Mouse (Mus musculus): ENCODE data around the gene Tacr1. TPM values are rescaled to one million over a fixed set of nuclear protein-coding genes. Genes with fewer than 3 reads are reported as not detected.

Gene Tacr1
- polyA plus RNA-seq, 1 experiment from 2014 or later = 0.72 TPM

- no peak overlapping the region for H3K27ac ChIP-seq
- no peak for ATAC-seq
- H3K27me3 ChIP-seq = no peaks in the 10 kb centered on the region
- no peak overlapping the region for H3K4me3 ChIP-seq
- H3K9ac ChIP-seq = no peak overlapping the region
- H3K9me3 ChIP-seq (replicated peaks) = no peaks in the 10 kb centered on the region
- H3K36me3 ChIP-seq (ENCODE audit: poor library complexity, severe bottlenecking) = no peaks in the 10 kb centered on the region
- WGBS = 79% methylated on average over 7 of the region's 7 CpGs
- H3K4me1 ChIP-seq = peaks cover 15% of the 10 kb centered on the region
- no peak overlapping the region for H3K4me2 ChIP-seq
Observed at GRCm38 (mm10) chr6:82457163-82457763, 55.1 kb downstream of the Tacr1 start.

GRCm38 (mm10) chr6:82458762-82459389 lies 56.7 kb downstream of the Tacr1 start:
- no peaks in the 10 kb centered on the region for H3K36me3 ChIP-seq (ENCODE audit: poor library complexity, severe bottlenecking)
- H3K4me2 ChIP-seq = peak overlapping the region; percentile 10; the same call in 1 of the 2 replicates
- 0 out of 2 replicates have a peak overlapping the region, but pooled peaks have one; percentile 20 for H3K27ac ChIP-seq
- H3K4me1 ChIP-seq = peaks cover 15% of the 10 kb centered on the region
- ATAC-seq = peak; percentile 88
- H3K4me3 ChIP-seq = no peak overlapping the region
- H3K9me3 ChIP-seq (replicated peaks) = no peaks in the 10 kb centered on the region
- 42% methylated on average over 15 of the region's 15 CpGs for WGBS
- H3K27me3 ChIP-seq = no peaks in the 10 kb centered on the region
- H3K9ac ChIP-seq = no peak overlapping the region

GRCm38 (mm10) chr6:82463171-82463570 lies 61.0 kb downstream of the Tacr1 start:
- Histone ChIP-seq H3K9me3 (replicated peaks) (no peaks in the 10 kb centered on the region), H3K36me3 (ENCODE audit: poor library complexity, severe bottlenecking) (no peaks in the 10 kb centered on the region), H3K27ac (no peak overlapping the region), H3K9ac (no peak overlapping the region), H3K27me3 (no peaks in the 10 kb centered on the region), H3K4me2 (no peak overlapping the region), H3K4me3 (no peak overlapping the region), H3K4me1 (peaks cover 15% of the 10 kb centered on the region)
- WGBS = 88% methylated on average over 4 of the region's 4 CpGs
- ATAC-seq = no peak

GRCm38 (mm10) chr6:82474477-82474876 lies 72.3 kb downstream of the Tacr1 start:
- Histone ChIP-seq H3K36me3 (ENCODE audit: poor library complexity, severe bottlenecking) (no peaks in the 10 kb centered on the region), H3K4me2 (no peak overlapping the region), H3K9me3 (replicated peaks) (no peaks in the 10 kb centered on the region), H3K4me3 (no peak overlapping the region), H3K27me3 (no peaks in the 10 kb centered on the region), H3K4me1 (no peaks in the 10 kb centered on the region), H3K9ac (no peak overlapping the region), H3K27ac (no peak overlapping the region)
- WGBS = 75% methylated on average over 6 of the region's 6 CpGs
- ATAC-seq = no peak

- no peak overlapping the region for H3K27ac ChIP-seq
- WGBS = 86% methylated on average over 1 of the region's 1 CpGs
- no peaks in the 10 kb centered on the region for H3K27me3 ChIP-seq
- H3K4me2 ChIP-seq = no peak overlapping the region
- ATAC-seq = no peak
- no peaks in the 10 kb centered on the region for H3K4me1 ChIP-seq
- H3K4me3 ChIP-seq = no peak overlapping the region
- no peak overlapping the region for H3K9ac ChIP-seq
- no peaks in the 10 kb centered on the region for H3K36me3 ChIP-seq (ENCODE audit: poor library complexity, severe bottlenecking)
- no peaks in the 10 kb centered on the region for H3K9me3 ChIP-seq (replicated peaks)
Observed at GRCm38 (mm10) chr6:82483842-82484241, 81.7 kb downstream of the Tacr1 start.

GRCm38 (mm10) chr6:82494481-82494880 lies 92.3 kb downstream of the Tacr1 start:
- H3K9me3 ChIP-seq (replicated peaks) = no peaks in the 10 kb centered on the region
- H3K4me3 ChIP-seq = no peak overlapping the region
- H3K9ac ChIP-seq = no peak overlapping the region
- H3K36me3 ChIP-seq (ENCODE audit: poor library complexity, severe bottlenecking) = no peaks in the 10 kb centered on the region
- no peaks in the 10 kb centered on the region for H3K4me1 ChIP-seq
- no peaks in the 10 kb centered on the region for H3K27me3 ChIP-seq
- ATAC-seq = no peak
- 84% methylated on average over 6 of the region's 6 CpGs for WGBS
- no peak overlapping the region for H3K4me2 ChIP-seq
- H3K27ac ChIP-seq = no peak overlapping the region

- Histone ChIP-seq H3K4me2 (no peak overlapping the region), H3K27me3 (no peaks in the 10 kb centered on the region), H3K9ac (no peak overlapping the region), H3K27ac (no peak overlapping the region), H3K9me3 (replicated peaks) (no peaks in the 10 kb centered on the region), H3K4me1 (no peaks in the 10 kb centered on the region), H3K36me3 (ENCODE audit: poor library complexity, severe bottlenecking) (no peaks in the 10 kb centered on the region), H3K4me3 (no peak overlapping the region)
- WGBS = 83% methylated on average over 7 of the region's 7 CpGs
- no peak for ATAC-seq
Observed at GRCm38 (mm10) chr6:82510843-82511416, 108.8 kb downstream of the Tacr1 start.

GRCm38 (mm10) chr6:82519626-82520025 lies 117.5 kb downstream of the Tacr1 start:
- no peaks in the 10 kb centered on the region for H3K27me3 ChIP-seq
- H3K27ac ChIP-seq = no peak overlapping the region
- H3K9me3 ChIP-seq (replicated peaks) = no peaks in the 10 kb centered on the region
- H3K4me2 ChIP-seq = no peak overlapping the region
- 75% methylated on average over 3 of the region's 3 CpGs for WGBS
- H3K9ac ChIP-seq = no peak overlapping the region
- no peaks in the 10 kb centered on the region for H3K36me3 ChIP-seq (ENCODE audit: poor library complexity, severe bottlenecking)
- no peak for ATAC-seq
- H3K4me1 ChIP-seq = no peaks in the 10 kb centered on the region
- no peak overlapping the region for H3K4me3 ChIP-seq

GRCm38 (mm10) chr6:82522567-82522966 lies 120.4 kb downstream of the Tacr1 start:
- no peak overlapping the region for H3K4me3 ChIP-seq
- H3K4me1 ChIP-seq = peaks cover 7% of the 10 kb centered on the region
- no peak overlapping the region for H3K9ac ChIP-seq
- no peak overlapping the region for H3K4me2 ChIP-seq
- no peaks in the 10 kb centered on the region for H3K9me3 ChIP-seq (replicated peaks)
- ATAC-seq = no peak
- 84% methylated on average over 5 of the region's 5 CpGs for WGBS
- H3K27me3 ChIP-seq = no peaks in the 10 kb centered on the region
- H3K36me3 ChIP-seq (ENCODE audit: poor library complexity, severe bottlenecking) = no peaks in the 10 kb centered on the region
- no peak overlapping the region for H3K27ac ChIP-seq

GRCm38 (mm10) chr6:82525107-82525867 lies 123.2 kb downstream of the Tacr1 start:
- ATAC-seq = no peak

GRCm38 (mm10) chr6:82528631-82529030 lies 126.5 kb downstream of the Tacr1 start:
- H3K27me3 ChIP-seq = no peaks in the 10 kb centered on the region
- H3K9me3 ChIP-seq (replicated peaks) = no peaks in the 10 kb centered on the region
- no peak for ATAC-seq
- H3K36me3 ChIP-seq (ENCODE audit: poor library complexity, severe bottlenecking) = no peaks in the 10 kb centered on the region
- H3K4me2 ChIP-seq = no peak overlapping the region
- no peak overlapping the region for H3K27ac ChIP-seq
- peaks cover 7% of the 10 kb centered on the region for H3K4me1 ChIP-seq
- WGBS = 74% methylated on average over 2 of the region's 2 CpGs
- no peak overlapping the region for H3K4me3 ChIP-seq
- H3K9ac ChIP-seq = no peak overlapping the region

More at GRCm38 (mm10) chr6:82525107-82525867, 123.2 kb downstream of the Tacr1 start:
- Histone ChIP-seq H3K9me3 (replicated peaks) (no peaks in the 10 kb centered on the region), H3K27me3 (no peaks in the 10 kb centered on the region), H3K9ac (no peak overlapping the region), H3K27ac (no peak overlapping the region), H3K36me3 (ENCODE audit: poor library complexity, severe bottlenecking) (no peaks in the 10 kb centered on the region), H3K4me2 (no peak overlapping the region), H3K4me1 (peaks cover 7% of the 10 kb centered on the region), H3K4me3 (no peak overlapping the region)
- WGBS = 43% methylated on average over 3 of the region's 3 CpGs

GRCm38 (mm10) chr6:82536641-82537040 lies 134.5 kb downstream of the Tacr1 start:
- H3K4me2 ChIP-seq = no peak overlapping the region
- H3K4me3 ChIP-seq = no peak overlapping the region
- H3K9me3 ChIP-seq (replicated peaks) = no peaks in the 10 kb centered on the region
- ATAC-seq = 0 out of 2 replicates have a peak, but pooled peaks have one; percentile 38
- H3K36me3 ChIP-seq (ENCODE audit: poor library complexity, severe bottlenecking) = no peaks in the 10 kb centered on the region
- H3K4me1 ChIP-seq = peaks cover 5% of the 10 kb centered on the region
- no peak overlapping the region for H3K9ac ChIP-seq
- 26% methylated on average over 8 of the region's 8 CpGs for WGBS
- no peaks in the 10 kb centered on the region for H3K27me3 ChIP-seq
- no peak overlapping the region for H3K27ac ChIP-seq

Measured in forebrain, embryonic 13.5 days (tissue).